ENCODE assay signal across 8 mouse cellular contexts in genomic region chr7:28983141-28983564, GRCm38 (mm10). TPM values are rescaled to one million over a fixed set of nuclear protein-coding genes. Genes with fewer than 3 reads are reported as not detected.
DNase-seq lines count a peak whose midpoint lies in the region; ATAC-seq lines count a peak whose summit lies in the region.

No protein-coding gene starts in this region.

- peak overlapping the region; percentile 74 for H3K4me3 ChIP-seq in heart, embryonic 10.5 days
- H3K4me3 ChIP-seq in embryonic facial prominence, embryonic 15.5 days (replicated peaks) = peak overlapping the region; percentile 89; the same call in 1 of the 2 replicates
- H3K4me3 ChIP-seq in macrophage (ENCODE audit: inconsistent target) = peak overlapping the region; percentile 100

- ATAC-seq in embryonic facial prominence, embryonic 15.5 days (ENCODE audit: insufficient number of reproducible peaks, low FRiP score, low TSS enrichment, low read depth) = no peak

- peak overlapping the region; percentile 87 for H3K4me2 ChIP-seq in embryonic facial prominence, embryonic 15.5 days (replicated peaks)

- peaks cover 28% of the 10 kb centered on the region for H3K4me1 ChIP-seq in heart, embryonic 10.5 days
- H3K4me1 ChIP-seq in embryonic facial prominence, embryonic 15.5 days = peaks cover 13% of the 10 kb centered on the region

- H3K27me3 ChIP-seq in heart, embryonic 10.5 days (ENCODE audit: insufficient read depth, poor library complexity, severe bottlenecking) = no peaks in the 10 kb centered on the region
- no peaks in the 10 kb centered on the region for H3K27me3 ChIP-seq in embryonic facial prominence, embryonic 15.5 days

- peak overlapping the region; percentile 89 for H3K27ac ChIP-seq in heart, embryonic 10.5 days
- H3K27ac ChIP-seq in embryonic facial prominence, embryonic 15.5 days (replicated peaks) = 0 out of 2 replicates have a peak overlapping the region, but pooled peaks have one; percentile 90
- peak overlapping the region; percentile 90 for H3K27ac ChIP-seq in macrophage

- intact Hi-C loops in heart, postnatal 10 days (cut with DNase I) = loop anchor here (10.0 kb wide), 2 partner anchors 312 to 548 kb away; partner anchors contain the start of gene Gmfg
- intact Hi-C loops in left cerebral cortex, postnatal 36 days (cut with DNase I) = no loop called here

- H3K9ac ChIP-seq in embryonic facial prominence, embryonic 15.5 days = no peak overlapping the region

- 62% methylated on average over 11 of the region's 11 CpGs for WGBS in heart, embryonic 10.5 days
- WGBS in embryonic facial prominence, embryonic 15.5 days = 74% methylated on average over 11 of the region's 11 CpGs
- 13% methylated on average over 11 of the region's 11 CpGs for WGBS in macrophage (ENCODE audit: missing documents)

- H3K36me3 ChIP-seq in heart, embryonic 10.5 days = peaks cover 17% of the 10 kb centered on the region
- H3K36me3 ChIP-seq in embryonic facial prominence, embryonic 15.5 days = peaks cover 13% of the 10 kb centered on the region
- peaks cover 12% of the 10 kb centered on the region for H3K36me3 ChIP-seq in macrophage (ENCODE audit: inconsistent target)

- DNase-seq in heart, embryonic 10.5 days (ENCODE audit: low spot score) = no peak
- DNase-seq in heart, postnatal 10 days = no peak
- DNase-seq in CD4-positive helper T cell, adult 2 months (ENCODE audit: low read depth, low spot score) = peak; percentile 59
- DNase-seq in left cerebral cortex, postnatal 36 days (ENCODE audit: low spot score in 2 of 2) = no peak
- no peak for DNase-seq in gastrocnemius, postnatal 10 days
- DNase-seq in cerebellum, adult 11 months = no peak

- no peaks in the 10 kb centered on the region for H3K9me3 ChIP-seq in heart, embryonic 10.5 days
- no peaks in the 10 kb centered on the region for H3K9me3 ChIP-seq in embryonic facial prominence, embryonic 15.5 days (replicated peaks)

- peaks cover 42% of the 10 kb centered on the region for H3K79me2 ChIP-seq in macrophage (ENCODE audit: inconsistent target)

RNA-seq across cellular contexts. Expression of gene Map4k1, which starts 1.3 kb away (rescaled TPM):
- 9.9 and 14.3 TPM in 2 replicates for polyA plus RNA-seq in heart, embryonic 10.5 days (2016; fragmentation: Nextera tagmentation; extraction: Ambion mirVana)
- total RNA-seq in heart, postnatal 10 days (2021) = 1 to 10 TPM; 2.0 to 2.2 TPM
- 7.5 and 7.7 TPM in 2 replicates for polyA plus RNA-seq in embryonic facial prominence, embryonic 15.5 days (2015; fragmentation: Nextera tagmentation; extraction: Ambion mirVana)
- 10 to 100 TPM in 2 of 26 experiments, 1 to 10 TPM in 24; 1.4 to 11.2 (median 6.7) TPM for total RNA-seq in macrophage (2018; cell fraction: chromatin; rRNA removed)
- 1 to 10 TPM; 2.6 to 8.3 (median 4.4) TPM for total RNA-seq in macrophage (2018; cell fraction: cytosol; rRNA removed)
- 10 to 100 TPM in 1 of 26 experiments, 1 to 10 TPM in 25; 1.5 to 14.1 (median 5.7) TPM for total RNA-seq in macrophage (2018; cell fraction: nucleus; rRNA removed)
- polyA plus RNA-seq in macrophage (2018) = 3.7 to 5.2 TPM (median 4.7 TPM) in 3 replicates
- total RNA-seq in left cerebral cortex, postnatal 36 days (2021) = 1 to 10 TPM; 1.6 to 1.9 TPM
- under 1 TPM; 0.66 to 0.93 TPM for total RNA-seq in gastrocnemius, postnatal 10 days (2021)

RNA-seq across cellular contexts. Expression of gene Eif3k, which starts 1.5 kb away (rescaled TPM):
- polyA plus RNA-seq in heart, embryonic 10.5 days (2016; fragmentation: Nextera tagmentation; extraction: Ambion mirVana) = 289 and 329 TPM in 2 replicates
- total RNA-seq in heart, postnatal 10 days (2021) = 100 to 1,000 TPM; 185 to 188 TPM
- polyA plus RNA-seq in embryonic facial prominence, embryonic 15.5 days (2015; fragmentation: Nextera tagmentation; extraction: Ambion mirVana) = 403 and 405 TPM in 2 replicates
- total RNA-seq in macrophage (2018; cell fraction: chromatin; rRNA removed) = 10 to 100 TPM in 25 of 26 experiments, 1 to 10 TPM in 1; 9.3 to 72.1 (median 34.4) TPM
- 100 to 1,000 TPM; 134 to 274 (median 165) TPM for total RNA-seq in macrophage (2018; cell fraction: cytosol; rRNA removed)
- total RNA-seq in macrophage (2018; cell fraction: nucleus; rRNA removed) = 10 to 100 TPM; 30.4 to 70.0 (median 47.1) TPM
- 201 to 248 TPM (median 241 TPM) in 3 replicates for polyA plus RNA-seq in macrophage (2018)
- total RNA-seq in left cerebral cortex, postnatal 36 days (2021) = 100 to 1,000 TPM; 169 to 194 TPM
- total RNA-seq in gastrocnemius, postnatal 10 days (2021) = 100 to 1,000 TPM; 169 to 174 TPM

RNA-seq across cellular contexts. Expression of gene Actn4, which starts 21.0 kb away (rescaled TPM):
- polyA plus RNA-seq in heart, embryonic 10.5 days (2016; fragmentation: Nextera tagmentation; extraction: Ambion mirVana) = 319 and 371 TPM in 2 replicates
- total RNA-seq in heart, postnatal 10 days (2021) = 100 to 1,000 TPM; 173 to 174 TPM
- 321 and 328 TPM in 2 replicates for polyA plus RNA-seq in embryonic facial prominence, embryonic 15.5 days (2015; fragmentation: Nextera tagmentation; extraction: Ambion mirVana)
- total RNA-seq in macrophage (2018; cell fraction: chromatin; rRNA removed) = 100 to 1,000 TPM in 2 of 26 experiments, 10 to 100 TPM in 24; 30.6 to 199 (median 65.0) TPM
- total RNA-seq in macrophage (2018; cell fraction: cytosol; rRNA removed) = 100 to 1,000 TPM; 111 to 157 (median 131) TPM
- total RNA-seq in macrophage (2018; cell fraction: nucleus; rRNA removed) = 100 to 1,000 TPM in 1 of 26 experiments, 10 to 100 TPM in 25; 56.6 to 111 (median 76.5) TPM
- polyA plus RNA-seq in macrophage (2018) = 117 to 186 TPM (median 183 TPM) in 3 replicates
- 100 to 1,000 TPM; 180 to 203 TPM for total RNA-seq in left cerebral cortex, postnatal 36 days (2021)
- total RNA-seq in gastrocnemius, postnatal 10 days (2021) = 100 to 1,000 TPM in 1 of 2 experiments, 10 to 100 TPM in 1; 90.2 to 120 TPM
